Mouse (Mus musculus) cerebellum, adult 11 months (tissue): Measurements from ENCODE around the gene Bcl2l12.

Source experiments
- DNase-seq: peaks from one replicate; pipeline ENCODE4 v3.0.0; 2022

The Bcl2l12 gene

GRCm38 (mm10) chr7:45017242-45018061 is 18.9 kb upstream of the Bcl2l12 start, which contains the start of gene Rras:
Rras (plus strand) TSS chr7:45017961.
- peak; percentile 78 for DNase-seq

- no peak for DNase-seq
Measured at GRCm38 (mm10) chr7:45016761-45017160, 18.2 kb upstream of the Bcl2l12 start.

GRCm38 (mm10) chr7:45015957-45016612 is 17.6 kb upstream of the Bcl2l12 start, which contains the start of gene Scaf1:
Scaf1 (minus strand) TSS chr7:45016363.
- DNase-seq, result peak; percentile 100

- no peak for DNase-seq
Measured at GRCm38 (mm10) chr7:45015344-45015956, 16.9 kb upstream of the Bcl2l12 start.

GRCm38 (mm10) chr7:45014096-45014451 is 15.6 kb upstream of the Bcl2l12 start:
- no peak for DNase-seq

GRCm38 (mm10) chr7:45013366-45014095 is 15.0 kb upstream of the Bcl2l12 start:
- DNase-seq, result no peak

- DNase-seq, result no peak
Measured at GRCm38 (mm10) chr7:45012824-45013223, 14.3 kb upstream of the Bcl2l12 start.

- DNase-seq, result no peak
Measured at GRCm38 (mm10) chr7:45012011-45012410, 13.5 kb upstream of the Bcl2l12 start.

- DNase-seq, result no peak
Measured at GRCm38 (mm10) chr7:45008411-45008810, 9.9 kb upstream of the Bcl2l12 start.

- no peak for DNase-seq
Measured at GRCm38 (mm10) chr7:45007846-45008245, 9.3 kb upstream of the Bcl2l12 start.

- DNase-seq, result no peak
Measured at GRCm38 (mm10) chr7:45007141-45007540, 8.6 kb upstream of the Bcl2l12 start.

- DNase-seq, result no peak
Measured at GRCm38 (mm10) chr7:45006503-45006902, 8.0 kb upstream of the Bcl2l12 start.

GRCm38 (mm10) chr7:45005321-45005992 is 6.9 kb upstream of the Bcl2l12 start:
- DNase-seq, result no peak

GRCm38 (mm10) chr7:45004546-45004945 is 6.0 kb upstream of the Bcl2l12 start:
- DNase-seq, result no peak

GRCm38 (mm10) chr7:45002440-45002839 is 3.9 kb upstream of the Bcl2l12 start:
- no peak for DNase-seq

- no peak for DNase-seq
Measured at GRCm38 (mm10) chr7:45000539-45001114, 2.1 kb upstream of the Bcl2l12 start.

- DNase-seq, result no peak
Measured at GRCm38 (mm10) chr7:44999753-45000152, 1.2 kb upstream of the Bcl2l12 start.

GRCm38 (mm10) chr7:44997940-44998428 is 528 bp downstream of the Bcl2l12 start:
- DNase-seq, result no peak

- peak; percentile 95 for DNase-seq
Measured at GRCm38 (mm10) chr7:44997231-44997939, 1.1 kb downstream of the Bcl2l12 start, which contains the start of gene Irf3. Irf3 (plus strand) TSS chr7:44997648.

- no peak for DNase-seq
Measured at GRCm38 (mm10) chr7:44996672-44997071, 1.8 kb downstream of the Bcl2l12 start.
